Mouse (Mus musculus) MEL (cell line): ENCODE measurements around the gene Psmd9. TPM values are rescaled to one million over a fixed set of nuclear protein-coding genes. Genes with fewer than 3 reads are reported as not detected.

Experiments used
- DNase-seq: peaks from one replicate; pipeline ENCODE4 v3.0.0; 2011; ENCODE audit warnings: low read depth, low spot score
- H3K27ac ChIP-seq: 2 replicates; pipeline ENCODE4 v1.5.1; 2012; ENCODE audit warnings: low read depth, mild to moderate bottlenecking, control low read depth, low read length, moderate library complexity; ENCODE audit not compliant: control insufficient read depth
- H3K27me3 ChIP-seq, 2 experiments: fragments of 150-350 bp in 1 of 2; sonication (generic) in 1 of 2; 2 replicates each; pipeline ENCODE4 v1.6.1; 2012; ENCODE audit warnings: low read length in 2 of 2, mild to moderate bottlenecking in 2 of 2, improper control_type of control experiment in 1 of 2, moderate library complexity in 1 of 2; ENCODE audit not compliant: insufficient read depth in 2 of 2, control insufficient read depth in 1 of 2
- H3K36me3 ChIP-seq, 2 experiments: 2 replicates each; pipeline ENCODE4 v1.6.1; 2012 to 2014; ENCODE audit warnings: low read length in 2 of 2, improper control_type of control experiment in 1 of 2, inconsistent platforms in 1 of 2, mild to moderate bottlenecking in 1 of 2; ENCODE audit not compliant: insufficient read depth in 2 of 2, control insufficient read depth in 1 of 2
- H3K4me1 ChIP-seq, 2 experiments: fragments of 150-350 bp in 1 of 2; sonication (generic) in 1 of 2; 2 replicates each; pipeline ENCODE4 v1.6.1; 2012; ENCODE audit warnings: low read length in 2 of 2, improper control_type of control experiment in 1 of 2, mild to moderate bottlenecking in 1 of 2; ENCODE audit not compliant: insufficient read depth in 2 of 2, control insufficient read depth in 1 of 2
- H3K4me3 ChIP-seq, 2 experiments: fragments of 150-350 bp in 1 of 2; sonication (generic) in 1 of 2; 2 replicates each; pipeline ENCODE4 v1.5.1; 2012; ENCODE audit warnings: low read depth in 2 of 2, low read length in 2 of 2, mild to moderate bottlenecking in 2 of 2, moderate library complexity in 2 of 2, control low read depth in 1 of 2, improper control_type of control experiment in 1 of 2; ENCODE audit not compliant: control insufficient read depth in 1 of 2, insufficient read depth in 1 of 2
- H3K79me2 ChIP-seq: 2 replicates; pipeline ENCODE4 v1.6.1; 2012; ENCODE audit warnings: mild to moderate bottlenecking, low read length, moderate library complexity; ENCODE audit not compliant: control insufficient read depth, poor library complexity, insufficient read depth
- H3K9ac ChIP-seq: 2 replicates; pipeline ENCODE4 v1.6.1; 2012; ENCODE audit warnings: low read depth, mild to moderate bottlenecking, control low read depth, low read length, moderate library complexity; ENCODE audit not compliant: control insufficient read depth, poor library complexity, severe bottlenecking
- H3K9me3 ChIP-seq: fragments of 150-350 bp; sonication (generic); replicated peaks from 2 replicates; pipeline ENCODE4 v1.6.1; 2012; ENCODE audit warnings: mild to moderate bottlenecking, low read length, improper control_type of control experiment, moderate library complexity; ENCODE audit not compliant: insufficient read depth
- ETS1 ChIP-seq: IDR thresholded peaks from 2 replicates; pipeline ENCODE4 v1.6.1; 2012; ENCODE audit warnings: low read depth, mild to moderate bottlenecking, inconsistent platforms, low read length, improper control_type of control experiment, moderate library complexity
- GATA1 ChIP-seq: IDR thresholded peaks from 2 replicates; pipeline ENCODE4 v1.6.1; 2011; ENCODE audit warnings: low read depth, low read length, improper control_type of control experiment
- MAX ChIP-seq: IDR thresholded peaks from 2 replicates; pipeline ENCODE4 v1.6.1; 2011; ENCODE audit warnings: low read length, improper control_type of control experiment
- MAZ ChIP-seq: IDR thresholded peaks from 2 replicates; pipeline ENCODE4 v1.6.1; 2012; ENCODE audit warnings: low read depth, mild to moderate bottlenecking, inconsistent platforms, low read length, improper control_type of control experiment
- MXI1 ChIP-seq: IDR thresholded peaks from 2 replicates; pipeline ENCODE4 v1.6.1; 2011; ENCODE audit warnings: mild to moderate bottlenecking, low read depth, low read length, improper control_type of control experiment
- MYB ChIP-seq: IDR thresholded peaks from 2 replicates; pipeline ENCODE4 v1.6.1; 2011; ENCODE audit warnings: mild to moderate bottlenecking, low read depth, low read length, improper control_type of control experiment
- POLR2AphosphoS2 ChIP-seq: IDR thresholded peaks from 2 replicates; pipeline ENCODE4 v1.6.1; 2011; ENCODE audit warnings: low read length, improper control_type of control experiment
- RCOR1 ChIP-seq: IDR thresholded peaks from 2 replicates; pipeline ENCODE4 v1.6.1; 2012; ENCODE audit warnings: low read depth, mild to moderate bottlenecking, inconsistent platforms, low read length, improper control_type of control experiment
- SIN3A ChIP-seq: IDR thresholded peaks from 2 replicates; pipeline ENCODE4 v1.6.1; 2012; ENCODE audit warnings: low read length, improper control_type of control experiment, inconsistent platforms
- SMC3 ChIP-seq: IDR thresholded peaks from 2 replicates; pipeline ENCODE4 v1.6.1; 2011; ENCODE audit warnings: low read depth, low read length, improper control_type of control experiment
- TBP ChIP-seq: IDR thresholded peaks from 2 replicates; pipeline ENCODE4 v1.8.0; 2011; ENCODE audit warnings: low read depth, low read length, improper control_type of control experiment
- UBTF ChIP-seq: IDR thresholded peaks from 2 replicates; pipeline ENCODE4 v1.6.1; 2012; ENCODE audit warnings: low read depth, mild to moderate bottlenecking, inconsistent platforms, low read length, improper control_type of control experiment, moderate library complexity, borderline replicate concordance; ENCODE audit not compliant: insufficient read depth
- USF1 ChIP-seq: IDR thresholded peaks from 2 replicates; pipeline ENCODE4 v1.6.1; 2014; ENCODE audit warnings: low read depth, mild to moderate bottlenecking, inconsistent platforms, low read length, improper control_type of control experiment, moderate library complexity
- polyA plus RNA-seq, 2 experiments: library from polyadenylated mRNA; stranded (reverse) in 1 of 2; unstranded in 1 of 2; fragments of >175 nt in 1 of 2; fragments of >200 nt in 1 of 2; gene quantifications; 2 replicates each; pipeline versions ENCODE4 v1.2.1 to v1.2.4; 2012; ENCODE audit warnings: low replicate concordance in 2 of 2, low read depth in 1 of 2; ENCODE audit not compliant: insufficient read length in 2 of 2, insufficient read depth in 1 of 2, missing spikeins in 1 of 2
- total RNA-seq: library from RNA; depleted of rRNA; stranded (reverse); fragments of 300-350 nt; gene quantifications from 2 replicates; pipeline ENCODE4 v1.2.3, GENCODE M21; 2012

Gene Psmd9
- total and polyA plus RNA-seq, 3 experiments = 32.0 to 54.6 TPM; not detected in 1

- TF ChIP-seq USF1 (no peak), POLR2AphosphoS2 (no peak), SMC3 (no peak)
These were observed 25.8 kb upstream of the Psmd9 start (continued) for GRCm38 (mm10) chr5:123143251-123143970.

GRCm38 (mm10) chr5:123143971-123144745 is 25.1 kb upstream of the Psmd9 start:
- DNase-seq = peak; percentile 30
- TF ChIP-seq MAZ (0 out of 2 replicates have a peak, but pooled peaks have one; percentile 16), MXI1 (peak; percentile 98), ETS1 (no peak), SIN3A (peak; percentile 86; the same call in 1 of the 2 replicates), USF1 (peak; percentile 60; the same call in 1 of the 2 replicates), TBP (no peak), MAX (peak; percentile 75)
- Histone ChIP-seq H3K9ac (peak overlapping the region; percentile 98), H3K4me3 (peak overlapping the region; percentile 84 to 93), H3K9me3 (no peaks in the 10 kb centered on the region), H3K27me3 (no peaks in the 10 kb centered on the region), H3K27ac (peak overlapping the region; percentile 27; the same call in 1 of the 2 replicates), H3K79me2 (peaks cover 74% of the 10 kb centered on the region), H3K4me1 (peaks cover 3% of the 10 kb centered on the region in 2 experiments; a peak in 2 of 4 replicates), H3K36me3 (peaks cover 2 to 5% of the 10 kb centered on the region in 2 experiments; a peak in 3 of 4 replicates)

- H3K9me3 ChIP-seq = no peaks in the 10 kb centered on the region
- H3K27ac ChIP-seq = no peak overlapping the region
- H3K4me3 ChIP-seq = peak overlapping the region; percentile 73 to 93
- H3K79me2 ChIP-seq = peaks cover 73% of the 10 kb centered on the region
- H3K9ac ChIP-seq = peak overlapping the region; percentile 8; the same call in 1 of the 2 replicates
- H3K4me1 ChIP-seq = peaks cover 0 to 10% of the 10 kb centered on the region in 2 experiments; a peak in 3 of 4 replicates
- peak; percentile 61 for TF ChIP-seq RCOR1
- no peak for TF ChIP-seq MYB
- TF ChIP-seq GATA1 = peak; percentile 63
- TF ChIP-seq SMC3 = no peak
- TF ChIP-seq ETS1 = 0 out of 2 replicates have a peak, but pooled peaks have one; percentile 47
- TF ChIP-seq UBTF = no peak
- TF ChIP-seq SIN3A = no peak; the same call in none of the 2 replicates
- peaks cover 2 to 11% of the 10 kb centered on the region in 2 experiments; a peak in 3 of 4 replicates for H3K36me3 ChIP-seq
- no peaks in the 10 kb centered on the region for H3K27me3 ChIP-seq
- DNase-seq = peak; percentile 42
These were observed 24.2 kb upstream of the Psmd9 start for GRCm38 (mm10) chr5:123144746-123145590.
